14 mouse cellular contexts compared by ENCODE assay signal in the genomic region with DNA sequence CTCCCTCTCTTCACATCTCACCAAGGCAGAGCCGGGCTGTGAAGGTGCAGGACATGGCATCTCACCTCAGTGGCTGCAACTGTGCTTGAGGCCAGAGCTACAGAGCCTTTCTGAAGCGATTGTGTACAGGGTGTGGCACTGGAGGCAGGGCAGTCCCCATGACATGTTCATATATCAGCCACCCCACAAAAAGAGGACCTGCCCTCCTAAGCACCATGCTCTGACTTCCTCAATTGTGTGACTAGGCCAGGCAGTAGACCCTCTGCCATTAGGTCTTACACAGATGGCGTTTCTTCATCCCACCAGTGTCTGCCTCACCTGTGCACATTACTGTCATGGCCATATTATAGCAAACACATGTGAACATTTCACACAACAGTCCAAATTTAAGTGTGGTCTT. TPM values are rescaled to one million over a fixed set of nuclear protein-coding genes. Genes with fewer than 3 reads are reported as not detected.
"Had no signal": no experiment of that assay in that cellular context is flagged by ENCODE, and none has a peak within 500 bp of the region (broad histone marks: within the 10 kb centered on the region; RNA-seq: fewer than 3 reads in every experiment).

No protein-coding gene starts in this region.

RNA-seq across cellular contexts. Expression of a gene that starts 25.5 kb away (rescaled TPM):
- total RNA-seq: midbrain, postnatal 0 days had no signal
- polyA plus RNA-seq: liver, embryonic 13.5 days; liver, postnatal 0 days; lung, embryonic 15.5 days; midbrain, embryonic 11.5 days; midbrain, embryonic 13.5 days; midbrain, embryonic 15.5 days; midbrain, postnatal 0 days; myocyte; neural tube, embryonic 11.5 days; neural tube, embryonic 13.5 days; neural tube, embryonic 15.5 days; stomach, embryonic 14.5 days; stomach, embryonic 16.5 days; thymus, postnatal 0 days had no signal

RNA-seq across cellular contexts. Expression of a gene that starts 44.9 kb away (rescaled TPM):
- total RNA-seq: midbrain, postnatal 0 days had no signal
- polyA plus RNA-seq: midbrain, embryonic 11.5 days; midbrain, embryonic 13.5 days; midbrain, postnatal 0 days; myocyte; neural tube, embryonic 11.5 days; neural tube, embryonic 13.5 days; neural tube, embryonic 15.5 days; stomach, embryonic 14.5 days had no signal
